Mouse (Mus musculus) C2C12 (cell line): ENCODE measurements around the gene Snrpd3.

Experiments
- CTCF ChIP-seq: IDR thresholded peaks from one replicate; pipeline ENCODE4 v1.5.1; 2011; ENCODE audit not compliant: control insufficient read depth, insufficient read depth, insufficient read length
- MYOD1 ChIP-seq: IDR thresholded peaks from one replicate; pipeline ENCODE4 v1.6.1; 2011; ENCODE audit warnings: low read depth; ENCODE audit not compliant: control insufficient read depth, insufficient read length
- MYOG ChIP-seq: IDR thresholded peaks from one replicate; pipeline ENCODE4 v1.6.1; 2011; ENCODE audit not compliant: control insufficient read depth, insufficient read length; ENCODE audit errors: extremely low read depth
- USF1 ChIP-seq: IDR thresholded peaks from one replicate; pipeline ENCODE4 v1.6.1; 2011; ENCODE audit warnings: low read depth, mild to moderate bottlenecking, control low read depth, moderate library complexity

- TF ChIP-seq USF1 = no peak
- TF ChIP-seq CTCF = no peak
- TF ChIP-seq MYOG = no peak
- TF ChIP-seq MYOD1 = no peak
Observed at GRCm38 (mm10) chr10:75573965-75574364, 56.6 kb downstream of the Snrpd3 start.
